18 mouse cellular contexts compared by ENCODE assay signal in genomic region chr7:117971176-117971575, GRCm38 (mm10).
"Had no signal": no experiment of that assay in that cellular context is flagged by ENCODE, and none has a peak within 500 bp of the region (broad histone marks: within the 10 kb centered on the region; RNA-seq: fewer than 3 reads in every experiment).

No protein-coding gene starts in this region.

- H3K4me2 ChIP-seq: lung, embryonic 14.5 days; midbrain, embryonic 12.5 days; neural tube, embryonic 13.5 days; neural tube, embryonic 15.5 days had no signal

- H3K27ac ChIP-seq: midbrain, embryonic 10.5 days; midbrain, embryonic 12.5 days; neural tube, embryonic 13.5 days; neural tube, embryonic 15.5 days had no signal

- DNase-seq: lung, adult 18-20 months; lung, embryonic 14.5 days; lung, postnatal 10 days; lung, postnatal 4 days; midbrain, embryonic 14.5 days; right cerebral cortex, adult 18-20 months; right cerebral cortex, postnatal 25 days; right cerebral cortex, postnatal 4 days; spleen, adult 18-20 months; thymus, adult 18-20 months; thymus, postnatal 14 days; thymus, postnatal 36 days had no signal

- H3K4me1 ChIP-seq: midbrain, embryonic 10.5 days; midbrain, embryonic 12.5 days; neural tube, embryonic 13.5 days had no signal

- H3K27me3 ChIP-seq: midbrain, embryonic 12.5 days; neural tube, embryonic 13.5 days; neural tube, embryonic 15.5 days had no signal

- ATAC-seq: midbrain, embryonic 16.5 days had no signal

- H3K9ac ChIP-seq: lung, embryonic 14.5 days; midbrain, embryonic 12.5 days; neural tube, embryonic 13.5 days; neural tube, embryonic 15.5 days had no signal

- H3K36me3 ChIP-seq: midbrain, embryonic 10.5 days; midbrain, embryonic 12.5 days; neural tube, embryonic 13.5 days; neural tube, embryonic 15.5 days had no signal

- H3K4me3 ChIP-seq: midbrain, embryonic 10.5 days; midbrain, embryonic 12.5 days; myocyte; neural tube, embryonic 13.5 days; neural tube, embryonic 15.5 days had no signal

- H3K9me3 ChIP-seq: midbrain, embryonic 10.5 days; midbrain, embryonic 12.5 days; neural tube, embryonic 13.5 days; neural tube, embryonic 15.5 days had no signal
